Mouse (Mus musculus): ENCODE results near the gene Gm21319. TPM values are rescaled to one million over a fixed set of nuclear protein-coding genes. Genes with fewer than 3 reads are reported as not detected.

The Gm21319 gene
- polyA plus RNA-seq (2012; ENCODE audit: low replicate concordance): not detected in 2 replicates

GRCm38 (mm10) chr12:87775655-87776054 lies at the start of gene Gm21319:
Gene Gm21319, minus strand, starts transcription at chr12:87775755.

GRCm38 (mm10) chr12:87816277-87816676 lies 40.7 kb upstream of the Gm21319 start, which contains the start of gene BB287469:
Gene BB287469, plus strand, starts transcription at chr12:87816577.

GRCm38 (mm10) chr12:87795212-87795611 lies 19.7 kb upstream of the Gm21319 start, which contains the start of gene Gm21936:
Gene Gm21936, plus strand, starts transcription at chr12:87795512.

Other genes starting within 250 kb of the Gm21319 start
- not detected in 2 replicates for gene Oog1, start 173.1 kb downstream of the Gm21319 start, polyA plus RNA-seq (2012; ENCODE audit: low replicate concordance)
- gene Gm4027, start 156.9 kb downstream of the Gm21319 start, polyA plus RNA-seq (2012; ENCODE audit: low replicate concordance): not detected in 2 replicates
- gene Gm16381, start 131.1 kb downstream of the Gm21319 start, polyA plus RNA-seq (2012; ENCODE audit: low replicate concordance): not detected in 2 replicates
- not detected in 2 replicates for gene Gm21936, start 19.8 kb upstream of the Gm21319 start, polyA plus RNA-seq (2012; ENCODE audit: low replicate concordance)
- gene BB287469, start 40.8 kb upstream of the Gm21319 start, polyA plus RNA-seq (2012; ENCODE audit: low replicate concordance): not detected in 2 replicates
- gene Gm2001, start 66.6 kb upstream of the Gm21319 start, polyA plus RNA-seq (2012; ENCODE audit: low replicate concordance): not detected in 2 replicates
- gene Gm2016, start 98.3 kb upstream of the Gm21319 start, polyA plus RNA-seq (2012; ENCODE audit: low replicate concordance): not detected in 2 replicates
- not detected in 2 replicates for gene Gm2022, start 119.6 kb upstream of the Gm21319 start, polyA plus RNA-seq (2012; ENCODE audit: low replicate concordance)
- gene Gm2035, start 144.1 kb upstream of the Gm21319 start, polyA plus RNA-seq (2012; ENCODE audit: low replicate concordance): not detected in 2 replicates
- not detected in 2 replicates for gene Gm2042, start 178.3 kb upstream of the Gm21319 start, polyA plus RNA-seq (2012; ENCODE audit: low replicate concordance)
- not detected in 2 replicates for gene Gm2075, start 236.1 kb upstream of the Gm21319 start, polyA plus RNA-seq (2012; ENCODE audit: low replicate concordance)
- gene Gm6803, start 243.0 kb upstream of the Gm21319 start, polyA plus RNA-seq (2012; ENCODE audit: low replicate concordance): not detected in 2 replicates

All from leukemia stem cell, adult 10-12 weeks (primary cell).